Mouse (Mus musculus) spleen, adult 12 weeks (tissue): Measurements from ENCODE around the gene Adgrv1.
"Not testable (repeated sequence)": the region's sequence is repeated elsewhere in the genome, so short reads cannot be mapped to it uniquely, and the experiment has no call there.

Source experiments
- DNase-seq: peaks from one replicate; pipeline ENCODE4 v3.0.0; 2022; ENCODE audit warnings: low spot score

Adgrv1 gene

DNA sequence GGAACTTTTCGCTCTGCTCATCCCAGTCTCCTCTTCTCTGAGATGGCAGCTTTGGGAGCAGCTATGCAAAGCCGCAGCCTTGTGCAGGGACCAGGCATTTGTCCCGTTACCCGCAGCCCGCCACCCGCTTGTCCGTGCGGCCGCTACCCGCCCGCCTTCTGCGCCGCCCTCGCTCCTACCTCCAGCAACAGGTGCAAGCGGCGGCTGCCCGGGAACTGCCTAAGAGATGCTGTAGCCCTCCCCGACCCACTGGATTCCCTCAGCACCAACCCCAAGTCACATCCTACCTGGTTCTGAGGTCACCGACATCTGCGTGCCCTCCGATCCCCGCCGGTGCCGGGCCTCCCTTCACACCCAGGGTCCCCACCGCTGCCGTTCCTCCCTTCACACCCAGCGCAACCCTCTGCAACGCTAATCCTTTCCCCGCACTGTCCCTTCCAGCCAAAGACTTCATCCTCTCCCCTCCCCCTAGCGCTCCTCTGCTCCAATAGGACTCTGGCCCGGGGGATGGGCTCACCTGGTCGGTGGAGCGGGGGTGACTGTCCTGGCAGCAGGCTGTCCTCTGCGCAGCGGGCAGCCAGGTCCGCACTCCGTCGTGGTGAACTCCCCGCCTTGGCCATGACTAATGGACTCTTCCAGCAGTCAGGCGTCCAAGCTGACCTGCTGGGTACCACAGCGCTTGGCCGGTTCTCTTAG, at the start of gene Adgrv1:
Gene Adgrv1 (minus strand): TSS at position 435 of the 696 bp plus-strand sequence.
- no peak for DNase-seq

DNA sequence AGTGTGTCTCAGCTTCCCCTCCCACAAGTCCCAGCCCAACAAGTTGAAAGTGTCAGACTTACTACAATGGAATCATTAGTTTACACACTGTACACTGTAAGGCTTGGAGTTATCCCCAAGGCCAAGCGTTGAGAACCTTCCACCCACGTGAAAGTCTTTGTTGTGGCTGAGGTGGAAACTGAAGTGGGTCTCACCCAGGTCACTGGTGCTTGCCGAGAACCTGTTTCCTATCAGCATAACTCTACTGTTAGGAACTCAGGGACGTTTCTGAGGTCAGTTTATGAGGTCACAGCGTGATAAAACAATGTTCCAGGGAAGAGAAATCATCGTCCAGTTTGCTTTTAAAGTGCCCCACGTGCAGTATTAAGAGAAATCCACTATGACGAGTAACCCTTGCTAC, 42.4 kb upstream of the Adgrv1 start:
- DNase-seq, result no peak

DNA sequence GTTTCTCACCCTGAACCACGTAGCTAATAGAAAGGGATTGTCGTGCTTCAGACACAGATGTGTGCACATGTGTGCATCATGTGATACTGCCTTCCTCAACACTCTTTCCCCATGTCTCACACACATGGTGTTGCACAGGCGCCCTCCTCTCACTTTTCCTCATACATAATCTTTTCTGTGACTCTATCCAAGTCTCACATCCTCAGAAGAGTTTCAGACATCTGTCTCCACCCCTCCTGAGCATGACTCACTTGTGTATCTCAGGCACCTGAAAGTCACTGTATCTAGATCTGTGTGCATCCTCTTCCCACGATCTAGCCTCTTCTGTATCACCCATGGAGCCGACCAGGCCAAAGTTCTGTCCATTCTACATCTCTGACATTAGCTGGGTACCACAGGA, 34.8 kb upstream of the Adgrv1 start:
- DNase-seq, result no peak

DNA sequence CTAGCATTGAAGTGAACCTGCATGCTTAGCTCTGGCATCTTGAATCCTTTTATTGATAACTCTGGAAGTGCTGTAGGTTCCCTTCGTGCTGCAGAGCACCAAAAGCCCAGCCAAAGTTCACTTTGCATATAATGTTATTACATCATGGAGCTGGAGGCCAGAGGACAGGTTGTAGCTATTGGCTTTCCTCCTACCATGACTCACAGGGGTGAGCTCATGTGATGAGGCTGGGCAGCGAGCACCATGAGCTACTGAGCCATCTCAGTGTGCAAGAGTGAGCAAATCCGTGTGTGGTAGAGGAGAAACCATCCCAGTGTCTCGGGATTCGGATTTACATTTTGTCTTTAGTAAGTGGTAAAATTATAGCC, 31.4 kb upstream of the Adgrv1 start:
- DNase-seq, result no peak

DNA sequence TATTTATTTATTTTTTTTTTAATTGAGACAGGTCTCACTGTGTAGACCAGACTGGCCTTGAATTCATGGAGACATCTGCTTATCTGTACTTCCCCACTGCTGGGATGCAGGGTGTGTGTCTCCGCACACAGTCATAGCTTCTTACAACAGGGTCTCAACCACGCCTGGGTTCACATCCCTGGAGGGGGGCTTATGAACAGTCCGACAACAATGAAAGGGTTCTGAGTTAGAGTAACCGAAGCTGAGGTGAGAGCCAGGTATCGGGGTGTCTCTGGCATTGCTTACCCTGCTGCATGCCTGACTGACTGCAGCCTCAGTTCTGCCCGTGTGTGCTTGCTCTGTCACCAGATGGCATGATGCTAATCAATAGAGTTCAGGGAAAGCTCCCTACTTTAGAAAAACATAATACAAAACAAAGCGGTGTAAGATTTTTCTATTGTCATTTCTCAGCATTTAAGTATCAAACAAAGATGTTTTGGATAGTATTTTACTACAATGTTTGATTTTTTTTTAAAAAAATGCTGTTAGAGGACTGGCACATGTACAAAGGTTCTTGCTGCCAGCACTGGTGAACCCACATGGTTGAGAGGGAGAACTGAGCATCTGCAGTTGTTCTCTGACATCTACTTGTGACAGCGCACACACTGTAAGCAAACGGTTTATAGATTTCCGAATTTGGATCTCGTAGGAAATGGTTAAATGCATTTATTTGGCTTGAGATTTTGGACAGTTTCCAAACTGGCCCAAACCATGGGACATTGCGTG, 30.8 kb upstream of the Adgrv1 start:
- DNase-seq, result no peak

DNA sequence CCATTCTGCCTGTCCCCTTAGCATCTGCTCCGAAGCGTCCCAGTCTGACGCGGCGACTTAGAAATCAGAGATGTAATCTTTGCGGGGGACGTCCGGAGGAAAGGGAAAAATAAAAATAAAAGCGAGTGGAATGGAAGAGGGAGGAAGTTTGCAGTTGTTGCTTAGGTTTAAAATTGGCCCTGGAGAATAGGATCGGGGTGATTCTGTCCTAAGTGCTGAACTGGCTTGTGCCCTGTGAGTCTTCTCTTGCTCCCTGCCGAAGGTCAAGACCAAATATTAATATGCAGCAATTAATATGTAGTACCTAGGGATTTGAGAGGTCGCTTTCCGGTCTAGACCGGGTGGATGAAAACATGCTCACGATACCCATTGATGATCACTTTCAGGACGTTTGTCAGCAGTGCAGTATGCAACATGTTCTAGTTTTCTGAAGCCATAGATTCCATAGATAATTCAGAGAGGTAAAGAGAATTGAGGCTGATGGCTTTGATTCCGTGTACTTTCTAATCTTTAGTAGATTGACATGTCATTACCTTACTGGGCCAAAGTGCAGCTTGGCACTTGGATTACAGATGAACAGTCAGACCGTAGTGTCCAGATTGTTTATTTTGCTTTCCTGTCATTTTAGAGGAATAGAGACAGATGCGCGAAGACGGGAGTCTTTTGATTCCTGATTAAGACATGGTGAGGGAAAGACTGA, 25.2 kb upstream of the Adgrv1 start:
- DNase-seq, result no peak

DNA sequence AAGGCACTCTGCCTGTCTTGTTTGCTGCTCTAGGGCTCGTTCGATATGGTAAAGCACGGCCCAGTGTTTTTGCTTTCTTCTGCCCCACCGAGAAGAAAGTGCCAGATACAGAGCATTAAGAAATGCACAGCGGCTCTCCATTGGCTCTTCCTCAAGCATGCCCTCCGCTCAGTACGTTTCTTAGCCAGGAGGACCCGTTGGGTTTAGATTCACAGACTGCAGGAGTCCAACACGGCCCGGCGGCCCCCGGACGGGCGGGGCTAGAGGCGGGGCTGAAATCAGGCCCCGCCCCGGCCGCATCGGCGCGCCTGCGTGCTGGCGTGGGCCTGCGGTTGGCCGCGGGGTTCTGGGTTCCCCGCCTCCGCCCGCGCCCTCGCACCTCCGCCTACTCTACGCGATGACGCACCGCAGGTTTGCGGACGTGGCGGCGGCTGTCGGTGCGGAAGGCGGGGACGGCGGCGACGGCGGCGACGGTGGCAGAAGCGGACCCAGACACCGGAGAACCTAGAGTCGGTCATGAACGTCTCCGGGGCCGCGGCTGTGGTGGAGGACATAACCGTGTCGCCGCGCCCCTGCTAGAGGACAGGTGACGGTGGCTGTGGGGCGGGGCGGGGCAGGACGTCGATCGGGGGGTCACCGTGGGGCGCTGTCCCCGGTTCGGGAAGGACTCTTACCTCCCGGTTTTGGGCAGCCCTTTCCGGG, 24.5 kb upstream of the Adgrv1 start, which contains the start of gene Lysmd3:
Gene Lysmd3 (plus strand): TSS at position 313 of the 702 bp plus-strand sequence.
- DNase-seq, result peak; percentile 85

DNA sequence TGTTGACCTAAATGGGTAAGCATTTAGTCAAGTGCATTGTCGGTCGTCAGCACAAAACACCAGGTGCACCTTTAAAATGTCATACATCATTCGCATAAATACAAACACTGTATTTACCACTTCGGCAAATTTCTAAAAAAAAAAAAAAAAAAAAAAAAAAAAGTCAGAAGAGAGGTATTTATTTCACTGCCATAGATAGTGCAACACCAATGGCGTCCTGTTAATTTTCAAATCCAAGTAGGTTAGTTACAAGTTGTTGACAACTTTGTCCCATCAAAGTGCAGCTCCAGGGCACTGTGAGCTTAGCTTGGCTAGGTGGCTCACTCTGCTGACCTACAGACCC, 24.0 kb upstream of the Adgrv1 start:
- DNase-seq, result no peak

DNA sequence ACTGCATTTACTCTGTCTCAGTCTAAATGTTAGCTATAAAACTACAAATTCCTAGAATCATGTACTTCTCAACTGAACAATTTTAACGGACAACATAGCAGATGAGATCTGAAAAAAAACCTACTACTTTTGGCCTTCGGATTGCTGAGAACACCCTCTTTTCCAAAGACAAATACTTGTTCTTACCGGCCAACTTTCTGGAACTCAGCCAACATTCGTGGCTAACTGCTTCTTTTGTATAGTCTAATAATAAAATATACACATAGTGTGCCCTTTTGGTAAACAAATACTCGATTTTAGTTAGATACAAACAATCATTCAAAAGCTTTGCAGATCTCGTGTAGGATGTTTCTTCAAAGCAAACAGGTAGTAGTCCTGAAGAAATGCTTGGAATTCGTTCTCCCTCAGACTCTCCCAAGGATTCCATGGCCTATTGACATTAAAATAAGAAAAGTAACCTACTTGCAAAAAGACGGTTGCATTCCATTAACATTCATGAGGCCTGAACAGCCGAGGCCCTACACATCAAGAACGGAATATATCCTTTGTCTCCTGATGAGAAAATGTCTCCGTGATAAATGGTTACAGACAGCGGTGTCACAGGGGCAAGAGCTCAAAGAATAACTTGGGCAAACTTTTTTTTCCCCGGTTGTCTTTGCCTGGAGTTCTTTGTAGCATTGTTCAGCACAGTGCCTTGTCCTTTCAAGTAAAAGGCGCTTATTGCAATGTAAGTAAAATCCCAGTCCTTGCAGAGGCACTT, 23.3 kb upstream of the Adgrv1 start:
- no peak for DNase-seq

DNA sequence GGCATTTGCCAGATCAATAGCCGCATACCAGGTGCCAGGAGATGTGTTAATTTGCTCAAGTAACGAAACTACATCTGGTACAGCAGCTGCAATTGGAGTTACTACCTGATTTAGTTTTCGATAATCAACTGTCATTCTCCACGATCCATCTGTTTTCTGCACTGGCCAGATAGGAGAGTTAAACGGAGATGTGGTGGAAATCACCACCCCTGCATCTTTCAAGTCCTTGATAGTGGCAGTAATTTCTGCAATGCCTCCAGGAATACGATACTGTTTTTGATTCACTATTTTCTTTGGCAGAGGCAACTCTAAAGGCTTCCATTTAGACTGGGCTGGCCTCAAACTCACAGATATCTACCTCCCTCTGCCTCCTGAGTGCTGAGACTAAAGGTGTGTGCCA, 17.4 kb upstream of the Adgrv1 start:
- not testable (repeated sequence) for DNase-seq

DNA sequence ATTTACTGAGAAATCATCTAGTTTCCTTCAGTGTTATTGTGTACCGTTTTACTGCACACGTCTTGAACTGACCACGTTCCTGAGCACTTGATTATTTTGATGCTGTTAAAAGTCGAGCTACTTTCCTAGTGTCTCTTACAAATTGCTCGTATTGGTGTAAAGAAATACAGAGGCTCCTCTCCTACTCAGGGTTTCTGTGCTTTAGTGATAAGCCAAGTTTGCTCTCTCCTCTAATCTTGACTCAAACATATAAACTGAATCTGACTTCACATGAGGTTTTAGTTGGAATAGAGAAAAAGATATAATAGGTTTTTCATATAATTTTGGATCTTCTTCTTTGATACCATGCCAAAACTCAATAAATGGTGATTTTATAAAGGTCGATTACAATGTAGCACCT, 13.4 kb upstream of the Adgrv1 start:
- no peak for DNase-seq

DNA sequence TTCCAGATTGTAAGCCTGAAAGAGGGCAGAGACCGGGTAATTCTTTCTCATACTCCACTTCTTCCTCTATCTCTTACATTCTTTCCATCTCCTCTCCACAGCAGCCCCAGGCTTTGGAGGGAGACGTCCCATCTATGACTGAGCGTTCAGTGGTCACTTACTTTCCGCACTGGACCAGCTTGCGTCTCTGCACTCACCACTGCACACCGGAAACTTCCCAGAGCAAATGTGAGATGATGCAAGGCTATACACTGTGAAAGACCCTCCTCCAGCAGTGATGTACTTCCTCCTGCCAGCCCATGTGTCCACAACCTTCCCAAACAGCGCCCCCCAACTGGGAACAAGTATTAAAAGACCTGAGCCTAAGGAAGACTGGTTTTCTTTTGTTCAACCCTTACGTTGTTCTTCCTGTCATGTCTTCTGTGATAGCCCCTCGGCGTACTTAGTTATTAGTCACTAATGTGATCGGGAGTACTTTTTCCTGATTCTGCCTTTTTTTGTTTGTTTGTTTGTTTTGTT, 11.2 kb upstream of the Adgrv1 start:
- no peak for DNase-seq

DNA sequence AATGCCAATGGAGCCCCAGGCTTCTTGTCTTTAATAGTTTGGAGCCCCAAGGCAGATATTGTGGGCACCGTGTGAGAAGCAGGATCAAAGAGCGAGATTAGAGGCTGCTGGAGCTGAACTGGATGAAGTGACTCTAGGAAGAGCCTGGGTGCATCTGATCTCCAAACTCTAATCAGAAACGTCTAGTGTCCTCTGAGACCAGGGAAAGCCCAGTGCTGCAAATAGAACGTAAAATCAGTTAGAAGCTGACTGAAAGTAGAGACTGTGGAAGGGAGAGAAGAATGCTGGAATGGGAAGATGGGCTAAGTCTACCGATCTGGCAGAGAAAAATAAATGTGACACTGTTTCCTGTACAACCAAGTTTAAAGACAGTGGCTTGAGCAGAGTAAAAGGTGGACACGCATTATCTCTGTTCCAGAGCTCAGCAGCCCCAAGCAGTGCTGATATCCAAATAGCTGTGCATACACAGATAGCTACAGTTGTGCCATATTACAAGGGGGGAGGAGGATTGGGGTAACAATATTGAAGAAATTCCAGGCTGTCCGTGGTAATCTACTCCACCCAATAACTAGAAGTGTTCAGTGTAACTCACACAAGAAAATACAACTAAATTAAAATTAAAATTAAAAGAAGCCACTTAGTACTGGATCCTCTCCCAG, 9.7 kb upstream of the Adgrv1 start:
- DNase-seq, result peak; percentile 14

DNA sequence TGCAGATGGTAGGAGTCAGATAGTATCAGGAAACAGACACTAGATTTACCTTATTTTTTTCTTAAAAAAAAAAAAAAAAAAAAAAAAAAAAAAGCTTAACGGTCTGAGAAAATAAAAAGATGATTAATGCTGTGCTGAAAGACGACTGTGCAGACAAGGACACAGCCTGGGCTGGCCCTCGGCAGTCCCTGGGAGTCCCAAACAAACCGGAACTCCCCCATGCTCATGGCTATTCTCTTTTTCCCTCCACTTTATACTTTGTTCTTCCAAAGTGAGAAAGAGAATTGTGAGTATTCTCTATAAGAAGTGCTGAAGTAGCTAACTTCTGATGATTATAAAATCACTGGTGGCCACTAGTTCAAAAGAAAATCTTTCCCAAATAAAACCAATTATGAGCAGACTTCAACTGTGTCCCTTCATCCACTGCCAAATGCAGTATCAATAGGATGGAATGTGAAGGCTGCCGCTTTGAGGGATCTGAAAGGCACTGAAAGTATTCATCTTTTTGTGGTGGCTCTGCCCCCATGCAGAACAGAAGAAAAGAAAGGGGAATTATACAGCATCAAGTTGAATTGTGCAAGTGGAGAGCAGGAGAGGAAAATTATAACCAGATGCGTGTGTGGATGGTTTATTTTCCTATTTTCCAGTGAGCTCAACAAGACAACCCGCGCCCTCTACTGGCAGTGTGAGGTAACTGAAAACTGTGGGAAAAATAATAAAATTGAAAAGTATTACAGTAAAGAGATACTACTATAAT, 8.5 kb upstream of the Adgrv1 start:
- DNase-seq, result peak; percentile 36

DNA sequence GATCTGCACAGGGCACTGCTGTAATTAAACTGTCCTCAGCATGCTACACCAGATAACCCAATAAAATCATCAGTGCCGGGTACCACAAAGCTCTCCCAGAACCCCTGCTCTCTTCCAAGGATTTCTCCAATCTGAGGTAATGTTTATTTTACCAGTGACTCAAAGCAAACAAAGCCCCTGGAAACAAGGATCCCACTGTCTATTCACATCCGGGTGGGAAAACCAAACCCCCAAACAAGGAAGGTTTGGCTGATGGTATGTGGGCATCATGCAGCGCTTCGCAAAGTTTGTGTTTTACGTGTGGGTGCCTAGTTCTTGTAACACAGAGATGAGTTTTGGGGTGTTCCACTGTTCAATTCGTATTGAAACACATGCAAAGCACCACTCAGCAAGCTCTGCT, 7.9 kb upstream of the Adgrv1 start:
- DNase-seq, result no peak

DNA sequence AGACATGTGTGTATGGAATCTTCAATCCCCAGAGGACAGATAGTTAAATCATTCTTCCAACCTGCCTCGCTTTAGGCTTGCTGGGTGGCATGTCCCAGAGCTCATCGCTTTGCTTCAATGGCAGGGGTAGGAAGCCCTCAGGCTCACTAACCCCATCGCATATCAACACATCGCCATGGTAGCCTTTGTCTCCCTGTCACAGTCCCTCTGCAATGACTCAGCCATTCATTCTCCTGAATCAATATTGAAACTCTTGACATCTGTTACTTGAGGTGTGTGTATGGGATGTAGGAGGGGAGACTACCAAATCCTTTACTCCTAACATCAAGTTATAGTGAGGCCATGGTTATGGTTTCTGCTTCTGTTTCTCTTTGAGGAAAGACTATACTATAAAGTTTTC, 6.7 kb upstream of the Adgrv1 start:
- DNase-seq, result no peak

DNA sequence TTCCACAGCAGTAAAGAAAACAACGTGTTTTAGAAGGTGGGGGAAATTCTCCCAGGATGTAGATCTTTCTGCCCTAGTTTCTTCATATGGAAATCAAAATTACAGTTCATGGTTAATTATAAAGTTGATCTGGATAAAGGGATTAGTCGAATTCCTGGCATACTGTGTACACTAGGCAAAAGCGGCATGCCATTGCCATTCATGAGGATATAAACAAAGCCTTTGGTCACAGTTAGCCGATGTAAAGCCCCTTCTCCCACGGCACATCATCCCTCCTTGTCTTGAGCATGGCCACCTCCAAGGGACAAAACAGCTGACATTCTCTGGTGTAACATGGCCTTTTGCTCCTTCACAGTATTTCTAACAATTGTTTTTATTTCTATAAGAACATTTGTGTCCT, 2.4 kb downstream of the Adgrv1 start:
- DNase-seq, result no peak

DNA sequence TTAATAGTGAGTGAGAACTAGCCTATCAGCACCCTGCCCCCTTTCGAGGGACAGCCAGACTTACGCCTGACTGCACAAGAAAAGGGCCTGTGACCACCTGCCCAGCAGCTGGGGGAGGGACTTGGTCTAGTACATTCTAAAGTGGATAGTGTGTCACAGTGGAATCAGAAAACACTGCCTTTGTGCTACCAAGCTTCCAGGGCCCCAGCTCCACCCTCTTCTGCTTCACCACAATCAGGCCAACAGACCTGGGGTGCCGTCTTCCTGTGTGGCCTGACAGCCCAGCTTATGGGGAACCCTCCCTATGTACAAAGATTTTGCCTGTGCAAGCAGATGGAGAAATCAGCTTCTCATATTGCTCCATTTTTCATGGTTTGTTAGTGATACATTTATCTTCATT, 3.6 kb downstream of the Adgrv1 start:
- DNase-seq, result no peak

DNA sequence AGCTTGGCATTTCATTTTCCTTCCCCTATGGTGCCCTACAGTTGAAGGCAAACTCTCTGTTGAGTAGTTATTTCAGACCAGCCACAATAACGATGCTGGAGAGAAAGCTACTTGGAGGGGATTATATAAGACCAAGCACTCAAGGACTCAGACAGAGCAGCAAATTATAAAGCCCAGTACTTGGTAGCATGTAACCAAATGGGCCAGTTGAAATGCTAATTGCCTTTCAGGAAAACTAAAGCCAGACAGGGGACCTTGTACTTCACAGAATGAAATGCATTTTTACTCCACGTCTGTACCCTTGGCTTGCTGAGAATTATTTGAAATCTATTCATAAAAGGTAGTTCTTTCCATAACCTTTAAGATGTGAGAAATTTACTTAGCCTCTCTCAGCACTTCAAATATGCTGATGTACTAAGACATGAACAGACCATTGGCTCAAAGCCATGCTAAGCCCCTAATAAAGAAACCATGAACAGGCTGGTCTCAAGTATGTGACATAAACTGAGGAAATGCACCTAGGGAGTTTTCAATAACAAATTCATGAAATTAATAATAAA, 4.2 kb downstream of the Adgrv1 start:
- DNase-seq, result no peak

DNA sequence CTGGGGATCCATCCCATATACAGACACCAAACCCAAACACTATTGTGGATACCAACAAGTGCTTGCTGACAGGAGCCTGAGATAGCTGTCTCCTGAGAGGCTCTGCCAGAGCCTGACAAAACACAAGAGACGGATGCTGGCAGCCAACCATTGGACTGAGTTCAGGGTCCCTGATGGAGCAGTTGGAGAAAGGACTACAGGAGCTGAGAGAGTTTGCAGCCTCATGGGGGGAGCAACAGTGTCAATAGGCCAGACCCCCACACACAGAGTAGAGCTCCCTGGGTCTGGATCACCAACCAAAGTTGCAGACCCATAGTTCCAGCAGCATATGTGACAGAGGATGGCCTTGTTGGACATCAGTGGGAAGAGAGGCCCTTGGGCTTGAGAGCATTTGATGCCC, 5.1 kb downstream of the Adgrv1 start:
- not testable (repeated sequence) for DNase-seq
